In the genomic region with DNA sequence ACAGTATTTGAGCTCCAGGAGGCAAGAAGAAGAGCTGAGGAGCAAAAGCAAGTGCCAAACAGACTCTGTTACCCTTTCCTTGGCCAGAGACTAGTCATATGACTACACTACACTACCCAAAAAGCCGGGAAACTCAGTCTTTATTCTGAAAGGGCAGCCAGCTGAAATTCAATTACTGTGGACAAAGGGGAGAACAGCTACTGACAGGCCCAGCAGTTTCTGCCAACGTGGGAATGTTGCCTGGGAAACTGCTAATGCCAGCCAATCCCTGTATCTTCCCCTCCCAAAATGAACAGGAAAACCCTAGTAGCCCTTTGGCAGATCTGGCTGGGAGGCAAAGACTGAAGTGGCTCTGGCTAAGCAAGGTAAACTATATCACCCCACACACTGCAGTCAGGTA, we compare ENCODE assay signal across 16 mouse cellular contexts. TPM values are rescaled to one million over a fixed set of nuclear protein-coding genes. Genes with fewer than 3 reads are reported as not detected.
A peak's percentile ranks its signal among the peaks of the same experiment; 100 is the strongest.
DNase-seq lines count a peak whose midpoint lies in the region; ATAC-seq and TF ChIP-seq lines count a peak whose summit lies in the region.
"Had no signal": no experiment of that assay in that cellular context is flagged by ENCODE, and none has a peak within 500 bp of the region (broad histone marks: within the 10 kb centered on the region; RNA-seq: fewer than 3 reads in every experiment).

No protein-coding gene starts in this region.

- no peak overlapping the region for H3K9ac ChIP-seq in heart, embryonic 12.5 days
- H3K9ac ChIP-seq: embryonic facial prominence, embryonic 13.5 days; kidney, embryonic 15.5 days had no signal

- intact Hi-C loops in left cerebral cortex, adult 2 months (cut with DNase I): no loop called here
- intact Hi-C loops in left cerebral cortex, postnatal 25 days (cut with DNase I): no loop called here

- H3K27me3 ChIP-seq in thymus, adult 2 months (ENCODE audit: control insufficient read depth, insufficient read depth, low read length): no peaks in the 10 kb centered on the region
- H3K27me3 ChIP-seq in heart, embryonic 12.5 days (replicated peaks): peaks cover 12% of the 10 kb centered on the region
- H3K27me3 ChIP-seq: embryonic facial prominence, embryonic 13.5 days; kidney, embryonic 15.5 days had no signal

- H3K27ac ChIP-seq in left cerebral cortex, adult 2 months: no peak overlapping the region; the same call in 1 of the 2 replicates
- no peak overlapping the region for H3K27ac ChIP-seq in thymus, adult 2 months (ENCODE audit: control insufficient read depth, insufficient read depth, low read length)
- no peak overlapping the region for H3K27ac ChIP-seq in heart, embryonic 12.5 days (ENCODE audit: poor library complexity, severe bottlenecking)
- H3K27ac ChIP-seq: embryonic facial prominence, embryonic 13.5 days; kidney, embryonic 15.5 days had no signal

- no peak overlapping the region for H3K4me3 ChIP-seq in left cerebral cortex, adult 2 months
- H3K4me3 ChIP-seq in thymus, adult 2 months (ENCODE audit: control insufficient read depth, insufficient read depth, low read length): no peak overlapping the region
- H3K4me3 ChIP-seq in heart, embryonic 12.5 days: no peak overlapping the region
- H3K4me3 ChIP-seq: embryonic facial prominence, embryonic 13.5 days; kidney, embryonic 15.5 days; myocyte had no signal

- no peaks in the 10 kb centered on the region for H3K36me3 ChIP-seq in thymus, adult 2 months (ENCODE audit: control insufficient read depth, insufficient read depth, low read length)
- peaks cover 3% of the 10 kb centered on the region; the same call in 1 of the 2 replicates for H3K36me3 ChIP-seq in heart, embryonic 12.5 days
- H3K36me3 ChIP-seq: embryonic facial prominence, embryonic 13.5 days; kidney, embryonic 15.5 days had no signal

- ATAC-seq in heart, embryonic 12.5 days (ENCODE audit: insufficient number of reproducible peaks, low FRiP score): no peak

- H3K4me1 ChIP-seq in thymus, adult 2 months (replicated peaks; ENCODE audit: control insufficient read depth, insufficient read depth, low read length): no peaks in the 10 kb centered on the region
- peaks cover 15% of the 10 kb centered on the region for H3K4me1 ChIP-seq in heart, embryonic 12.5 days (replicated peaks)
- H3K4me1 ChIP-seq: embryonic facial prominence, embryonic 13.5 days had no signal

- no peak for TF ChIP-seq CTCF in left cerebral cortex, adult 2 months (IDR thresholded peaks at IDR 0.05)
- no peak for TF ChIP-seq CTCF in thymus, adult 2 months (IDR thresholded peaks at IDR 0.05; ENCODE audit: borderline replicate concordance, control insufficient read depth, extremely low read depth, insufficient read depth, low read length, poor library complexity)

- 74% methylated on average over 2 of the region's 2 CpGs for WGBS in thymus, adult 2 months
- WGBS in heart, embryonic 12.5 days: 34% methylated on average over 2 of the region's 2 CpGs

- H3K9me3 ChIP-seq in heart, embryonic 12.5 days (replicated peaks): no peaks in the 10 kb centered on the region
- H3K9me3 ChIP-seq: embryonic facial prominence, embryonic 13.5 days; kidney, embryonic 15.5 days had no signal

- DNase-seq in left cerebral cortex, adult 2 months (ENCODE audit: extremely low spot score in 1 of 2, low spot score in 2 of 2): peak; percentile 40 to 47
- DNase-seq in left cerebral cortex, adult 11 months (ENCODE audit: low spot score): no peak
- peak; percentile 42 to 70 for DNase-seq in frontal cortex, adult 2 months (ENCODE audit: extremely low spot score in 1 of 2, low spot score in 1 of 2)
- peak; percentile 49 to 75 for DNase-seq in left cerebral cortex, postnatal 25 days (ENCODE audit: low spot score in 2 of 2)
- peak; percentile 30 for DNase-seq in right cerebral cortex, postnatal 14 days
- DNase-seq in thymus, adult 2 months: no peak
- DNase-seq in adrenal gland, postnatal 36 days: no peak
- DNase-seq: gastrocnemius, postnatal 36 days; lung, postnatal 10 days had no signal

- no peak for TF ChIP-seq POLR2A in thymus, adult 2 months (IDR thresholded peaks at IDR 0.05; ENCODE audit: control insufficient read depth, extremely low read depth, insufficient read depth, low read length, poor library complexity)

- no peak overlapping the region for H3K4me2 ChIP-seq in heart, embryonic 12.5 days
- H3K4me2 ChIP-seq: embryonic facial prominence, embryonic 13.5 days; kidney, embryonic 15.5 days had no signal

RNA-seq across cellular contexts. Expression of a gene that starts 51.0 kb away (rescaled TPM):
- total RNA-seq in left cerebral cortex, adult 2 months (2021): 1 to 10 TPM; 5.9 to 6.9 TPM
- 6.2 and 6.6 TPM in 2 replicates for polyA plus RNA-seq in frontal cortex, adult 2 months (2012; rRNA removed)
- total RNA-seq in left cerebral cortex, postnatal 25 days (2021): 1 to 10 TPM; 6.4 to 6.6 TPM
- not detected in 2 replicates for polyA plus RNA-seq in thymus, adult 2 months (2012; rRNA removed)
- total RNA-seq in adrenal gland, postnatal 36 days (2021): under 1 TPM; 0.16 to 0.23 TPM
- not detected in 2 replicates for polyA plus RNA-seq in heart, embryonic 12.5 days (2016; fragmentation: Nextera tagmentation; extraction: Ambion mirVana)
- total RNA-seq: gastrocnemius, postnatal 36 days had no signal
- polyA plus RNA-seq: heart, postnatal 0 days; kidney, embryonic 15.5 days had no signal

RNA-seq across cellular contexts. Expression of a gene that starts 51.7 kb away (rescaled TPM):
- total RNA-seq in left cerebral cortex, adult 2 months (2021): 1 to 10 TPM; 2.0 to 3.7 TPM
- 3.3 and 3.4 TPM in 2 replicates for polyA plus RNA-seq in frontal cortex, adult 2 months (2012; rRNA removed)
- total RNA-seq in left cerebral cortex, postnatal 25 days (2021): 1 to 10 TPM; 2.2 to 3.7 TPM
- 30.2 and 30.7 TPM in 2 replicates for polyA plus RNA-seq in thymus, adult 2 months (2012; rRNA removed)
- 10 to 100 TPM; 11.3 to 18.1 TPM for total RNA-seq in adrenal gland, postnatal 36 days (2021)
- 5.4 and 5.5 TPM in 2 replicates for polyA plus RNA-seq in heart, embryonic 12.5 days (2016; fragmentation: Nextera tagmentation; extraction: Ambion mirVana)

RNA-seq across cellular contexts. Expression of a gene that starts 57.5 kb away (rescaled TPM):
- total RNA-seq in left cerebral cortex, adult 2 months (2021): not detected
- polyA plus RNA-seq in frontal cortex, adult 2 months (2012; rRNA removed): not detected in 2 replicates
- total RNA-seq in left cerebral cortex, postnatal 25 days (2021): not detected
- 2.1 and 2.3 TPM in 2 replicates for polyA plus RNA-seq in thymus, adult 2 months (2012; rRNA removed)
- not detected for total RNA-seq in adrenal gland, postnatal 36 days (2021)
- polyA plus RNA-seq in heart, embryonic 12.5 days (2016; fragmentation: Nextera tagmentation; extraction: Ambion mirVana): not detected in 2 replicates
- total RNA-seq: gastrocnemius, postnatal 36 days had no signal
- polyA plus RNA-seq: embryonic facial prominence, embryonic 13.5 days; heart, postnatal 0 days; limb, embryonic 14.5 days; myocyte; testis, adult 2 months had no signal

Comparison
In these comparisons a context has a peak if more than half of its experiments do, and no peak if none do; other contexts are left out.
1. DNase-seq: peak in left cerebral cortex, adult 2 months (2 of 2), frontal cortex, adult 2 months (2 of 2), left cerebral cortex, postnatal 25 days (2 of 2) and right cerebral cortex, postnatal 14 days (single experiment); none in left cerebral cortex, adult 11 months (single experiment), thymus, adult 2 months (single experiment) and adrenal gland, postnatal 36 days (0 of 2).
2. RNA of a gene that starts 51.0 kb away (total RNA-seq): 5.9 to 6.9 TPM in left cerebral cortex, adult 2 months and 6.4 to 6.6 TPM in left cerebral cortex, postnatal 25 days; 0.16 to 0.23 TPM in adrenal gland, postnatal 36 days; every median in the first group is over 4 times any median in the second.